Mouse (Mus musculus) E14TG2a.4 (cell line): ENCODE data around the gene Ctdsp1.

Experiments
- CTCF ChIP-seq: conservative IDR thresholded peaks from 2 replicates; pipeline ENCODE4 v1.5.1; 2014; ENCODE audit warnings: low read length
- POU5F1 ChIP-seq: IDR thresholded peaks from 2 replicates; pipeline ENCODE4 v1.6.1; 2014; ENCODE audit warnings: low read length, borderline replicate concordance

DNA sequence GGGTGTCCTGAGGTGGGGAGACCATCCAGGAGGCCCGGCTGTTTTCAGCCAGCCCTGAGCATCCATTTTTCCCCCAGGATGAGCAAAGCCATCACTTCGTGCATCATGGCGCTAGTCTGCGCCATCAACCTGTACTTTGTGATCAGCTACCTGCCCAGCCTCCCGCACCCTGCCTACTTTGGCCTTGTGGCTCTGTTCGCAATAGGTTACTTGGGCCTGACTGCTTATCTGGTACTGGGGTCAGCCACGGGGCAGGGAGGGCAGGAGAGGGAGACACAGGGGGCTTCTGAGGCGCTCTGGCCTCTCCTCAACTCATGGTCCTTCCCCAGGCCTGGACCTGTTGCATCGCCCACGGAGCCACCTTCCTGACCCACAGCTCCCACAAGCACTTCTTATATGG, 6.2 kb upstream of the Ctdsp1 start:
- TF ChIP-seq CTCF (no peak), POU5F1 (no peak)
